Mouse (Mus musculus): ENCODE data around the gene Cxcl17. TPM values are rescaled to one million over a fixed set of nuclear protein-coding genes. Genes with fewer than 3 reads are reported as not detected.
"Not testable (repeated sequence)": the region's sequence is repeated elsewhere in the genome, so short reads cannot be mapped to it uniquely, and the experiment has no call there.

The Cxcl17 gene
- 0.58 TPM in 1 of 2 replicates, not detected in the other for polyA plus RNA-seq (2014; fragmentation: Nextera tagmentation; extraction: Ambion mirVana)

DNA sequence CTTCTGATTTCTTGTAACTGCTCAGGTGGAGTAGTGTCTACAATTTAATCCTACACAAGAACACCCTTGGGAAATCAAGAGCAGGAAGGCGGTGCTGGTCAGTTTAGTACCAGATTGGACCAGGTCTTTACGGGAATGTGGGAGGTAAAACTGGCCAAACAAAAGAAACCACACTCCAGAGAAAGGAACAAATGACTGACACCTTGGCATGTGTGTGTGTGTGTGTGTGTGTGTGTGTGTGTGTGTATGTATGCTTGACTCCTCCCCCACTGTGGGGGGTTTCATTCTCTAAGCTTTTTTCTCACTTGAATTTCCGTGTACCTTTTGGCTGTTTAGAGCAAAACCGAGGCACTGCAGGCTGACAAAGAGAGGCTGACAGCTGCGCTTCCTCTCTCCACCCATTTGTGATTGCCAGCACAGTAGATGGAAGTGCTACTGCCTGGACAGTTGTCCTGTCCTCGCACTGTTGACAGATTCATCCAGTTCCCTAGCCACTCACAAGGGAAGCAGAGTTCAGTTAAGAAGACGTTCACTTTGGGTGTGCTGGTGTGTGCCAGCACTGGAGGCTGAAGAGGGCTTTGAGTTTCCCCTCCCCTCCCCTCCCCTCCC, at the start of gene Cxcl17:
Gene Cxcl17, minus strand, starts transcription at position 54 of the 609 bp plus-strand sequence.
- H3K36me3 ChIP-seq (ENCODE audit: control insufficient read depth, insufficient read depth, low read length) = no peaks in the 10 kb centered on the region
- no peak within 1 kb of the TSS for H3K4me2 ChIP-seq (replicated peaks; ENCODE audit: low read depth, low read length)
- no peak within 1 kb of the TSS for H3K4me3 ChIP-seq (ENCODE audit: low read depth, low read length)
- H3K9ac ChIP-seq (replicated peaks; ENCODE audit: low read depth, low read length) = no peak within 1 kb of the TSS
- WGBS = 50% methylated on average over 7 of the region's 7 CpGs
- no peaks in the 10 kb centered on the region for H3K9me3 ChIP-seq (ENCODE audit: control insufficient read depth, low read depth, low read length)
- no peaks in the 10 kb centered on the region for H3K4me1 ChIP-seq (ENCODE audit: control insufficient read depth, insufficient read depth, low read length)
- no peak within 1 kb of the TSS for H3K27ac ChIP-seq (ENCODE audit: low read length)
- ATAC-seq (ENCODE audit: insufficient number of reproducible peaks, insufficient read depth, low FRiP score, low read depth) = no peak
- H3K27me3 ChIP-seq (ENCODE audit: control insufficient read depth, insufficient read depth, low read length) = no peaks in the 10 kb centered on the region

GRCm38 (mm10) chr7:25462033-25462337, 49.3 kb upstream of the Cxcl17 start:
- not testable (repeated sequence) for ATAC-seq (ENCODE audit: insufficient number of reproducible peaks, insufficient read depth, low FRiP score, low read depth); H3K4me2 ChIP-seq (replicated peaks; ENCODE audit: low read depth, low read length); H3K4me1 ChIP-seq (ENCODE audit: control insufficient read depth, insufficient read depth, low read length); H3K27ac ChIP-seq (ENCODE audit: low read length); H3K9me3 ChIP-seq (ENCODE audit: control insufficient read depth, low read depth, low read length); H3K9ac ChIP-seq (replicated peaks; ENCODE audit: low read depth, low read length); H3K4me3 ChIP-seq (ENCODE audit: low read depth, low read length); H3K27me3 ChIP-seq (ENCODE audit: control insufficient read depth, insufficient read depth, low read length); H3K36me3 ChIP-seq (ENCODE audit: control insufficient read depth, insufficient read depth, low read length)
- WGBS = no CpG with 5 or more reads among the region's 1 CpGs

DNA sequence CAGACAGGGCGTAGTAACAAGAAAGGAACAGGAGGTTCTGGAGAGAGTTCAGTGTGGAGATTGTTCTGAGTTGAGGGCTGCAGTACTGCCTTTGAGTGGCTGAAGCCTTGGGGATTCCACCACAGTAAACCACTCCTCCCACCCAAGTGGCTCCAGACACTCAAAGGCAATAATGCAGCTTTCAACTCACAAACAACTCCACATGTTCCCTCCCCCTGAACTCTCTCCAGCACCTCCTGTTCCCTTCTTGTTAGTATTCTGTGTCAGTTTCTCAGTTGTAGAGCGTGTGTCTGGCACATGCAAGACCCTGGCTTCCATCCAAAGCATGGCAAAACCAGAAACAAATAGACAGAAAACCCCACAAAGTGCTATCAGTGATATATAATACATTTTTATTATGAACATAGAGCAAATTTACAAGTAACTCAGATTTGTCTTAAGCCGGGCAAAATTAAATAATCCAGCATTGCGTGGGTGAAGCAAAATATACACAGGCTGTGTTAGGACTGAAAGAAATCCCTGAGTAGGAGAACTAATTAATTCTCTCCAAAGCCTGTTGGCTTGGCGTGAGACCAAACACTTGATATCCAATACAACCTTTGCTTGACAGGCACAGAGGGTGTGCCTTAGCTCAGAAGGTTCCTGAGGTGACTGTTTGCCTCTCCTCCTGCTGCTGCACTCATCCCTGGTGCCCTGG, 48.8 kb upstream of the Cxcl17 start:
- not testable (repeated sequence) for ATAC-seq (ENCODE audit: insufficient number of reproducible peaks, insufficient read depth, low FRiP score, low read depth); H3K4me2 ChIP-seq (replicated peaks; ENCODE audit: low read depth, low read length); H3K9me3 ChIP-seq (ENCODE audit: control insufficient read depth, low read depth, low read length); H3K36me3 ChIP-seq (ENCODE audit: control insufficient read depth, insufficient read depth, low read length); H3K4me3 ChIP-seq (ENCODE audit: low read depth, low read length); H3K27ac ChIP-seq (ENCODE audit: low read length); H3K4me1 ChIP-seq (ENCODE audit: control insufficient read depth, insufficient read depth, low read length); H3K9ac ChIP-seq (replicated peaks; ENCODE audit: low read depth, low read length); H3K27me3 ChIP-seq (ENCODE audit: control insufficient read depth, insufficient read depth, low read length)
- WGBS = 53% methylated on average over 4 of the region's 5 CpGs

DNA sequence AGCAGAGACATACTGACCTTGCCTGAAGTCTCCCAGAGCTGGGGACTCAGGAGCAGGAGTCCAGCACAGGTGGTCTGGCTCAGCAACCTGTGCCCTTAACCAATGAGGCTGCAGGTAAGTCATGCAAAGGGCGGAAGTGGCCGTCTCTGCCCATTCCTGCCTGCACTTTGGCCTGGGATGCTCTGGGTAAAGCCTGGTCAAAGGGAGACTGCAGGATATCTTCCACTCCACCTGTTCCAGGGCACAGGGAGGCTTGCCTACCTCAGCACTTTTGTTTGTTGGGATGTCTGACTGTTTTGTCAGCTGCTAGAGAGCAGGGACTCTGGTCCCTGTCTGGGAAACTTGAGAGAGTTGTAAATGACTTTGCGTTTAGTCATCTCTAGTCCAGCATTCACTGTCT, 39.4 kb upstream of the Cxcl17 start:
- Histone ChIP-seq H3K4me2 (replicated peaks; ENCODE audit: low read depth, low read length) (no peak overlapping the region), H3K4me3 (ENCODE audit: low read depth, low read length) (no peak overlapping the region), H3K9ac (replicated peaks; ENCODE audit: low read depth, low read length) (no peak overlapping the region), H3K4me1 (ENCODE audit: control insufficient read depth, insufficient read depth, low read length) (no peaks in the 10 kb centered on the region), H3K36me3 (ENCODE audit: control insufficient read depth, insufficient read depth, low read length) (no peaks in the 10 kb centered on the region), H3K27ac (ENCODE audit: low read length) (no peak overlapping the region), H3K9me3 (ENCODE audit: control insufficient read depth, low read depth, low read length) (no peaks in the 10 kb centered on the region), H3K27me3 (ENCODE audit: control insufficient read depth, insufficient read depth, low read length) (no peaks in the 10 kb centered on the region)
- no peak for ATAC-seq (ENCODE audit: insufficient number of reproducible peaks, insufficient read depth, low FRiP score, low read depth)
- 85% methylated on average over 3 of the region's 3 CpGs for WGBS

GRCm38 (mm10) chr7:25449913-25450890, 37.5 kb upstream of the Cxcl17 start:
- no peak for ATAC-seq (ENCODE audit: insufficient number of reproducible peaks, insufficient read depth, low FRiP score, low read depth)
- H3K36me3 ChIP-seq (ENCODE audit: control insufficient read depth, insufficient read depth, low read length) = no peaks in the 10 kb centered on the region
- no peak overlapping the region for H3K4me3 ChIP-seq (ENCODE audit: low read depth, low read length)
- no peaks in the 10 kb centered on the region for H3K4me1 ChIP-seq (ENCODE audit: control insufficient read depth, insufficient read depth, low read length)
- H3K27me3 ChIP-seq (ENCODE audit: control insufficient read depth, insufficient read depth, low read length) = no peaks in the 10 kb centered on the region
- H3K9me3 ChIP-seq (ENCODE audit: control insufficient read depth, low read depth, low read length) = no peaks in the 10 kb centered on the region
- no peak overlapping the region for H3K9ac ChIP-seq (replicated peaks; ENCODE audit: low read depth, low read length)
- H3K27ac ChIP-seq (ENCODE audit: low read length) = no peak overlapping the region
- no peak overlapping the region for H3K4me2 ChIP-seq (replicated peaks; ENCODE audit: low read depth, low read length)
- 21% methylated on average over 9 of the region's 9 CpGs for WGBS

GRCm38 (mm10) chr7:25440816-25441153, 28.1 kb upstream of the Cxcl17 start:
- Histone ChIP-seq H3K27ac (ENCODE audit: low read length) (no peak overlapping the region), H3K36me3 (ENCODE audit: control insufficient read depth, insufficient read depth, low read length) (no peaks in the 10 kb centered on the region), H3K4me3 (ENCODE audit: low read depth, low read length) (no peak overlapping the region), H3K4me1 (ENCODE audit: control insufficient read depth, insufficient read depth, low read length) (no peaks in the 10 kb centered on the region), H3K27me3 (ENCODE audit: control insufficient read depth, insufficient read depth, low read length) (no peaks in the 10 kb centered on the region), H3K4me2 (replicated peaks; ENCODE audit: low read depth, low read length) (no peak overlapping the region), H3K9me3 (ENCODE audit: control insufficient read depth, low read depth, low read length) (no peaks in the 10 kb centered on the region), H3K9ac (replicated peaks; ENCODE audit: low read depth, low read length) (no peak overlapping the region)
- 88% methylated on average over 6 of the region's 6 CpGs for WGBS
- no peak for ATAC-seq (ENCODE audit: insufficient number of reproducible peaks, insufficient read depth, low FRiP score, low read depth)

DNA sequence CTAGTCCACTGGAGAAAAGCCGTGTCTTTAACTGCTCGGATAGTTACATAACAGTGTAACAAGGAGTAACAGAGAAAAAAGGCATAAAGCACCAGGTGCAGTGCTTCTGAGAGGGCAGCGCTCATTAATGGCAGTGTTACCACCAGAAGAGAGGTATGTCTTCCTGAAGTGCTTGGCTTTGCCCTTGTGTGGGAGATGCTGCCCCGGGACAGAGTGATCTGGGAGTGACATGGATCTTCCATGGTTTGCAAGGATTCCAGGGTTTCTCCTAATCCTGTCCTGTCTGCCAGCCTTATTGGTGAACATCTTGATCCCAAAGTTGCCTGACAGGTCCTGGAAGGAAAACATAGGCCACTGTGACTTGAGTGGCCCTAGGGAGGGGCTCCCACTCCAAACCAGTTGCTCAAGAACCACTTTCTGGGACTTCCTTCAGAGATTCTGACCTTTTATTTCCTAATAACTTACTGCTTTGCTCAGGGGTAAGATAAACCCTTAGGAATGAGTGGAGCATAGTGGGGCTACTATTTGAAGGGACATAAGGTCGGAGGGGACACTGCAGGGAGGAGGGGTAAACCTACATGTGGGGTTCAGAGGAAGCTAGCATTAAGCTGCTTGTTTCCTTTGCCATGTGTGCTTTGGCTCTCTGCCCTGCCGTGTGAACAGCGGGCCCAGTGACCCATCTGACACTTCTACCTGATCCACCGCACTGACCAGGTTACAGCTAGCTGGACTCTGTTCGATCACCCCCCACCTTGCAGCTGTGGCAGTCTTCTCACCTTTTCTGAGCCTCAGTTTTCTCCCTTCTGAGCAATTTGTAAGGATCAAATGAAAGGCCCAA, 27.5 kb upstream of the Cxcl17 start:
- Histone ChIP-seq H3K4me3 (ENCODE audit: low read depth, low read length) (no peak overlapping the region), H3K27me3 (ENCODE audit: control insufficient read depth, insufficient read depth, low read length) (no peaks in the 10 kb centered on the region), H3K9me3 (ENCODE audit: control insufficient read depth, low read depth, low read length) (no peaks in the 10 kb centered on the region), H3K9ac (replicated peaks; ENCODE audit: low read depth, low read length) (no peak overlapping the region), H3K4me1 (ENCODE audit: control insufficient read depth, insufficient read depth, low read length) (no peaks in the 10 kb centered on the region), H3K36me3 (ENCODE audit: control insufficient read depth, insufficient read depth, low read length) (no peaks in the 10 kb centered on the region), H3K27ac (ENCODE audit: low read length) (no peak overlapping the region), H3K4me2 (replicated peaks; ENCODE audit: low read depth, low read length) (no peak overlapping the region)
- 82% methylated on average over 9 of the region's 9 CpGs for WGBS
- no peak for ATAC-seq (ENCODE audit: insufficient number of reproducible peaks, insufficient read depth, low FRiP score, low read depth)

Measured in stomach, embryonic 14.5 days (tissue).